Mouse (Mus musculus) limb, embryonic 11.5 days (tissue): Measurements from ENCODE around the gene Cenpx. TPM values are rescaled to one million over a fixed set of nuclear protein-coding genes. Genes with fewer than 3 reads are reported as not detected.

Experiments used
- ATAC-seq: fragments of 200-750 bp; cut with Nextera tagmentation; 2 replicates; pipeline ENCODE4 v1.8.0; 2017; ENCODE audit warnings: low read depth; ENCODE audit not compliant: insufficient number of reproducible peaks, low FRiP score, low TSS enrichment
- DNase-seq: peaks from one replicate; pipeline ENCODE4 v3.0.0-alpha.2; 2015; ENCODE audit warnings: low spot score
- H3K27ac ChIP-seq: fragments of 300-500 bp; sonication (generic); replicated peaks from 2 replicates; pipeline ENCODE4 v1.5.1; 2014; ENCODE audit warnings: low read depth, mild to moderate bottlenecking, low read length
- H3K27me3 ChIP-seq: fragments of 300-500 bp; sonication (generic); 2 replicates; pipeline ENCODE4 v1.6.1; 2014; ENCODE audit warnings: mild to moderate bottlenecking, low read length, mixed read lengths; ENCODE audit not compliant: control insufficient read depth, insufficient read depth
- H3K36me3 ChIP-seq: fragments of 300-500 bp; sonication (generic); 2 replicates; pipeline ENCODE4 v1.6.1; 2014; ENCODE audit warnings: mild to moderate bottlenecking, low read length, moderate library complexity, mixed read lengths; ENCODE audit not compliant: control insufficient read depth, insufficient read depth
- H3K4me1 ChIP-seq: fragments of 300-500 bp; sonication (generic); 2 replicates; pipeline ENCODE4 v1.6.1; 2014; ENCODE audit warnings: low read length, mixed read lengths; ENCODE audit not compliant: control insufficient read depth, insufficient read depth
- H3K4me2 ChIP-seq: fragments of 300-500 bp; sonication (generic); 2 replicates; pipeline ENCODE4 v1.6.1; 2014; ENCODE audit warnings: low read depth, mild to moderate bottlenecking, moderate library complexity; ENCODE audit not compliant: severe bottlenecking
- H3K4me3 ChIP-seq: fragments of 300-500 bp; sonication (generic); 2 replicates; pipeline ENCODE4 v1.5.1; 2014; ENCODE audit warnings: low read depth, low read length
- H3K9ac ChIP-seq: fragments of 300-500 bp; sonication (generic); 2 replicates; pipeline ENCODE4 v1.6.1; 2014; ENCODE audit warnings: mild to moderate bottlenecking, low read length
- H3K9me3 ChIP-seq: fragments of 300-500 bp; sonication (generic); 2 replicates; pipeline ENCODE4 v1.6.1; 2016; ENCODE audit warnings: low read length; ENCODE audit not compliant: control insufficient read depth
- WGBS: fragments of 180-500 bp; shearing (Covaris S2); extraction: QIAGEN DNeasy Blood & Tissue Kit; methylation state at CpG from one replicate; pipeline ENCODE4 v1.1.7; 2014; 5-methylcytosine and 5-hydroxymethylcytosine counted together
- polyA plus RNA-seq: library from polyadenylated mRNA; unstranded; fragments of >200 nt; fragmentation: Nextera tagmentation; extraction: Ambion mirVana; gene quantifications from 2 replicates; pipeline ENCODE4 v1.2.1, GENCODE M21; 2014

Cenpx gene
- polyA plus RNA-seq, 1 experiment from 2014 or later = 127 TPM

GRCm38 (mm10) chr11:120665406-120665805 is 48.1 kb downstream of the Cenpx start:
- no peak overlapping the region for H3K27ac ChIP-seq
- no peak overlapping the region for H3K4me2 ChIP-seq
- no peak overlapping the region for H3K9ac ChIP-seq
- no peaks in the 10 kb centered on the region for H3K36me3 ChIP-seq
- 81% methylated on average over 3 of the region's 3 CpGs for WGBS
- 0 out of 2 replicates have a peak, but pooled peaks have one; percentile 26 for ATAC-seq
- peaks cover 19% of the 10 kb centered on the region for H3K27me3 ChIP-seq
- DNase-seq = peak; percentile 36
- no peak overlapping the region for H3K4me3 ChIP-seq
- no peaks in the 10 kb centered on the region for H3K9me3 ChIP-seq
- H3K4me1 ChIP-seq = peaks cover 17% of the 10 kb centered on the region

DNA sequence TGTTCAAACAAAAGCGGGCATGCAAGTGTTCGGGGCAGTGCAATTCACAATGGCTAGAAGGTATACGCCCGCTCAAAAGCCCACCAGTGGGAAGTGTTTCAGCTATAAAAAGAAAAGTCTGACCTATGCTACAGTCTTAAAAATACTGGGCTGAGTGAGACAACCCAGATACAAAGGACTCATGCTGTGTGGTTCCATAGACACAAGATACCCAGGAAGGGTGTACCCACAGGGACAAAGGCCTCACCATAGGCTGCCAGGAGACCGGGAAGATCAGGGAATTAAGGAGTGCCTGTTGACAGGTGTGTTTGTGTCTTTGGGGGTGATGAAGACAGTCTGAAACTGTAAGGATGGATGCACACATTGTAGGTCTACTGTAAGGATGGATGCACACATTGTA is 49.8 kb downstream of the Cenpx start:
- Histone ChIP-seq H3K36me3 (no peaks in the 10 kb centered on the region), H3K9ac (no peak overlapping the region), H3K4me3 (no peak overlapping the region), H3K9me3 (no peaks in the 10 kb centered on the region), H3K4me2 (no peak overlapping the region), H3K27me3 (peaks cover 34% of the 10 kb centered on the region), H3K4me1 (peaks cover 29% of the 10 kb centered on the region), H3K27ac (no peak overlapping the region)
- ATAC-seq (no peak), DNase-seq (no peak)
- WGBS = 89% methylated on average over 5 of the region's 5 CpGs

DNA sequence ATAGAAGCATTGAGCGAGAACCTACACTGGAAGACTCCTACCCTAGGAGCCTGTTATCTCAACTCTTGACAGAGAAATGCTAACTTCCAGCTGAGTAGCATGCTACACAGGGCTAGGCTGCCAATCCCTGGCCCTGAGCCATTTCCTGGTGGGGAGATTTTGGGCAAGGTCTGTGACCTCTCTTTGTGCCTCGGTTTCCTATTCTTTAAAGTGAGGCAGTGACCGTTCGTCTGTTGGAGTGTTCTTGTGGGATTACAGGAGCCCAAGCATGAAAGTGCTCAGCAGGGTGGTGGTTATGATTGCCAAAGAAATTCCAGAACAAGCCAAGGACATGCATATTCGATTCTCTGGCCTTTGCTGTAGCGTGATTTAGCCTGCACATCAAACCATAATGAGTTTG is 50.8 kb downstream of the Cenpx start:
- no peak overlapping the region for H3K4me2 ChIP-seq
- no peak overlapping the region for H3K9ac ChIP-seq
- 78% methylated on average over 6 of the region's 6 CpGs for WGBS
- H3K4me3 ChIP-seq = no peak overlapping the region
- H3K27me3 ChIP-seq = peaks cover 40% of the 10 kb centered on the region
- H3K36me3 ChIP-seq = no peaks in the 10 kb centered on the region
- peaks cover 29% of the 10 kb centered on the region for H3K4me1 ChIP-seq
- ATAC-seq (no peak), DNase-seq (no peak)
- no peak overlapping the region for H3K27ac ChIP-seq
- no peaks in the 10 kb centered on the region for H3K9me3 ChIP-seq

DNA sequence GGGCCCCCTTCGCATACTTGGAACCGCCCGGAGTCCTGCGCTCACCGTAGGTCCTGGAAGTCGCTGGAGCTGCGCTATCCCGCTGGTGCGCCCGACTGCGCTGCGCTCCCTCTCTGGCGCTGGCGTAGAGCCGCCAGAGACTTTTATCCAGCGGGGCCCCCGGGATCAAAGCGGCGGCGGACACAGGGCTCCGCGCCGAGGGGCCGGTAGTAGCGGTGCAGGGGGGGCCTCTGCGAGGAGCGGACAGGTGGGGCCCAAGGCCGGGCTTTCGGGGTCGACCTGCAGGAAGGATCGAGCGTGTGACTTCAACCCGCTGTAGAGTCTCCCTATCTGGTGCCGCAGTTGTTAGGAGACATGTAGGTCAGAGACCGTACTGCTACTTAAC is 52.5 kb downstream of the Cenpx start, which contains the start of gene Notum:
Gene Notum (minus strand): TSS at position 100 of the 385 bp plus-strand sequence.
- H3K4me1 ChIP-seq = peaks cover 21% of the 10 kb centered on the region
- peak within 1 kb of the TSS; percentile 82 for H3K4me2 ChIP-seq
- peak; percentile 54 for DNase-seq
- H3K9me3 ChIP-seq = no peaks in the 10 kb centered on the region
- no peak within 1 kb of the TSS for H3K27ac ChIP-seq
- H3K4me3 ChIP-seq = peak within 1 kb of the TSS; percentile 42
- under 1% methylated on average over 35 of the region's 35 CpGs for WGBS
- peaks cover 44% of the 10 kb centered on the region for H3K27me3 ChIP-seq
- H3K36me3 ChIP-seq = no peaks in the 10 kb centered on the region
- H3K9ac ChIP-seq = peak within 1 kb of the TSS; percentile 56
- ATAC-seq = no peak

Other genes starting within 250 kb of the Cenpx start
- gene Arl16, start 246.1 kb downstream of the Cenpx start, polyA plus RNA-seq = 56.6 and 58.3 TPM in 2 replicates
- 166 and 177 TPM in 2 replicates for gene Mrpl12, start 229.1 kb downstream of the Cenpx start, polyA plus RNA-seq
- 57.8 and 58.5 TPM in 2 replicates for gene Slc25a10, start 221.9 kb downstream of the Cenpx start, polyA plus RNA-seq
- gene Gcgr, start 183.0 kb downstream of the Cenpx start, polyA plus RNA-seq = 0.71 and 1.8 TPM in 2 replicates
- gene Mcrip1, start 164.0 kb downstream of the Cenpx start, polyA plus RNA-seq = 234 and 252 TPM in 2 replicates
- 0.47 and 0.85 TPM in 2 replicates for gene Ppp1r27, start 162.6 kb downstream of the Cenpx start, polyA plus RNA-seq
- 640 and 656 TPM in 2 replicates for gene P4hb, start 140.5 kb downstream of the Cenpx start, polyA plus RNA-seq
- 593 and 597 TPM in 2 replicates for gene Arhgdia, start 132.1 kb downstream of the Cenpx start, polyA plus RNA-seq
- 810 and 850 TPM in 2 replicates for gene Alyref, start 115.4 kb downstream of the Cenpx start, polyA plus RNA-seq
- gene Anapc11, start 115.3 kb downstream of the Cenpx start, polyA plus RNA-seq = 214 and 223 TPM in 2 replicates
- 1.4 TPM in 1 of 2 replicates, not detected in the other for gene Npb, start 105.3 kb downstream of the Cenpx start, polyA plus RNA-seq
- 105 and 111 TPM in 2 replicates for gene Pcyt2, start 95.8 kb downstream of the Cenpx start, polyA plus RNA-seq
- 24.6 TPM in 2 replicates for gene Sirt7, start 88.5 kb downstream of the Cenpx start, polyA plus RNA-seq
- gene Mafg, start 80.1 kb downstream of the Cenpx start, polyA plus RNA-seq = 22.6 and 24.2 TPM in 2 replicates
- 33.3 and 34.2 TPM in 2 replicates for gene Pycr1, start 70.0 kb downstream of the Cenpx start, polyA plus RNA-seq
- not detected in 2 replicates for gene Myadml2, start 65.6 kb downstream of the Cenpx start, polyA plus RNA-seq
- 6.6 and 7.5 TPM in 2 replicates for gene Notum, start 52.6 kb downstream of the Cenpx start, polyA plus RNA-seq
- gene Aspscr1, start 40.8 kb downstream of the Cenpx start, polyA plus RNA-seq = 122 and 128 TPM in 2 replicates
- 44.3 and 47.8 TPM in 2 replicates for gene Lrrc45, start 187 bp upstream of the Cenpx start, polyA plus RNA-seq
- gene Rac3, start 7.7 kb upstream of the Cenpx start, polyA plus RNA-seq = 7.4 and 12.8 TPM in 2 replicates
- gene Dcxr, start 13.5 kb upstream of the Cenpx start, polyA plus RNA-seq = 12.4 and 16.5 TPM in 2 replicates
- 6.7 and 7.4 TPM in 2 replicates for gene Cbr2, start 18.4 kb upstream of the Cenpx start, polyA plus RNA-seq
- 11.2 and 13.4 TPM in 2 replicates for gene Hmga1b, start 49.1 kb upstream of the Cenpx start, polyA plus RNA-seq
- gene Rfng, start 70.5 kb upstream of the Cenpx start, polyA plus RNA-seq = 23.7 and 29.5 TPM in 2 replicates
- gene Gps1, start 70.5 kb upstream of the Cenpx start, polyA plus RNA-seq = 266 and 275 TPM in 2 replicates
- gene Dus1l, start 82.7 kb upstream of the Cenpx start, polyA plus RNA-seq = 87.4 and 95.9 TPM in 2 replicates
- 87.3 and 91.8 TPM in 2 replicates for gene Fasn, start 110.8 kb upstream of the Cenpx start, polyA plus RNA-seq
- 5.0 and 5.1 TPM in 2 replicates for gene Ccdc57, start 219.1 kb upstream of the Cenpx start, polyA plus RNA-seq
- gene Slc16a3, start 234.7 kb upstream of the Cenpx start, polyA plus RNA-seq = 48.2 and 58.1 TPM in 2 replicates